Mouse (Mus musculus) cerebellum, adult 9-11 months (tissue): ENCODE data around the gene Slc6a20b.

Experiments
- DNase-seq: peaks from one replicate; pipeline ENCODE4 v3.0.0; 2022

Slc6a20b gene

GRCm38 (mm10) chr9:123589240-123589910 lies 43.0 kb downstream of the Slc6a20b start:
- no peak for DNase-seq

GRCm38 (mm10) chr9:123577360-123578192 lies 54.8 kb downstream of the Slc6a20b start:
- DNase-seq: peak; percentile 27

- peak; percentile 16 for DNase-seq
Measured at GRCm38 (mm10) chr9:123554599-123554998, 77.8 kb downstream of the Slc6a20b start.
